Mouse (Mus musculus) lung, postnatal 0 days (tissue): Measurements from ENCODE around the gene Ino80b.

Experiments used
- CTCF ChIP-seq: IDR thresholded peaks from 2 replicates; pipeline ENCODE4 v1.5.1; 2016; ENCODE audit warnings: antibody characterized with exemption, mild to moderate bottlenecking
- EP300 ChIP-seq: IDR thresholded peaks from 2 replicates; pipeline ENCODE4 v1.6.1; 2016; ENCODE audit warnings: antibody characterized with exemption, mild to moderate bottlenecking, control low read depth

- TF ChIP-seq CTCF = no peak
- no peak for TF ChIP-seq EP300
These were observed 6.2 kb downstream of the Ino80b start for GRCm38 (mm10) chr6:83118825-83119733.
